Mouse (Mus musculus) spleen, adult 10 weeks (tissue): ENCODE measurements around the gene Bud23. TPM values are rescaled to one million over a fixed set of nuclear protein-coding genes. Genes with fewer than 3 reads are reported as not detected.

Experiments
- polyA plus RNA-seq: library from polyadenylated mRNA; stranded (reverse); fragments of 350-450 nt; fragmentation: Illumina TruSeq; extraction: RNeasy Lipid Tissue Mini Kit (QIAGEN cat#74804); gene quantifications from one replicate; pipeline ENCODE4 v1.2.3, GENCODE M21; 2015; ENCODE audit warnings: low replicate concordance; ENCODE audit not compliant: insufficient read depth

Gene Bud23
- polyA plus RNA-seq = 30.9 TPM

DNA sequence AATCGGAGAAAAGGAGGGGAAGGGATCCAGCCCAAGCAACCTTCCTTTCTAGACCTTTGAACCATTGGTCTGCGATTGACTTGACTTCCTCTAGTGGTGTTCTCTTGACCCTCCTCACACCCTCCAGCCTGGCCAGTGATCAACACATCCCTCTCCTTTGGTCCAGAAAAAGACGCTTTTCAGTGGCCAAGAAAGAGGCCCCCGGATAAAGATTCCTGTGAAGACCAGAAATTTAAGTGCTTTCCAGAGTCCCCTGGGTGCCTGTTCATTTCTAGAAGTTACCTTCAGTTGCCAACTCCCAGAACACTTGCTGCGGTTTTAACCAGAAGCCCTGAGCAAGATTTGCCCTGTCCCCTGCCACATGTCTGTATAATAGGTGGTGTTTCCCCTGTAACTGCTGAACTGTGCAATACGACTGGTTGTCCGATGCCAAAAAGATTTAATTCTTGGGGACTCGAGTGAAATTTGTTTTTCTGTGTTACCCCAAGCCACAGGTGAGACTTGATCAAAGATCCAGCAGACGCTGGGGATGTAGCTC lies at the start of gene Bud23:
Gene Bud23 (minus strand): TSS at position 51 of the 538 bp plus-strand sequence.

DNA sequence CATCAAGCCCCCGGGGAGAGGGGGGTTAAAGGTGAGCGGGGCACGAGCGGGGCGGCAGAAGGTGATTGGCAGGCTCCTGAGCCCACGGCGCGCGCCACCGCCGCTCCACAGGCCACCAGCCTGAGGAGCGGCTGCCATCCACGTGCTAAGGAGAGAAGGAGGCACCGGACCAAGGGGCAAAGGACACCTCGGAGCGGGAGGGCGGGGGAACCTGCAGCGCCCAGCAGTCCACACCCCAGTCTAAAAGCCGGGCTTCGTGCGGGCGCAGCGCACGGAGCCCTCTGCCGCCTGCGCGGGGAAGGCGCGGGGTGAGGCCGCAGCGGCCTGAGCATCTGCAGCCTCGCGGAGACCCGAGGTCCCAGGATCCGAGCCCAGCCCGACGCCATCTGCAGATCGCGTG lies 24.9 kb upstream of the Bud23 start, which contains the start of gene Mlxipl:
Gene Mlxipl (plus strand): TSS at position 238 of the 400 bp plus-strand sequence.

DNA sequence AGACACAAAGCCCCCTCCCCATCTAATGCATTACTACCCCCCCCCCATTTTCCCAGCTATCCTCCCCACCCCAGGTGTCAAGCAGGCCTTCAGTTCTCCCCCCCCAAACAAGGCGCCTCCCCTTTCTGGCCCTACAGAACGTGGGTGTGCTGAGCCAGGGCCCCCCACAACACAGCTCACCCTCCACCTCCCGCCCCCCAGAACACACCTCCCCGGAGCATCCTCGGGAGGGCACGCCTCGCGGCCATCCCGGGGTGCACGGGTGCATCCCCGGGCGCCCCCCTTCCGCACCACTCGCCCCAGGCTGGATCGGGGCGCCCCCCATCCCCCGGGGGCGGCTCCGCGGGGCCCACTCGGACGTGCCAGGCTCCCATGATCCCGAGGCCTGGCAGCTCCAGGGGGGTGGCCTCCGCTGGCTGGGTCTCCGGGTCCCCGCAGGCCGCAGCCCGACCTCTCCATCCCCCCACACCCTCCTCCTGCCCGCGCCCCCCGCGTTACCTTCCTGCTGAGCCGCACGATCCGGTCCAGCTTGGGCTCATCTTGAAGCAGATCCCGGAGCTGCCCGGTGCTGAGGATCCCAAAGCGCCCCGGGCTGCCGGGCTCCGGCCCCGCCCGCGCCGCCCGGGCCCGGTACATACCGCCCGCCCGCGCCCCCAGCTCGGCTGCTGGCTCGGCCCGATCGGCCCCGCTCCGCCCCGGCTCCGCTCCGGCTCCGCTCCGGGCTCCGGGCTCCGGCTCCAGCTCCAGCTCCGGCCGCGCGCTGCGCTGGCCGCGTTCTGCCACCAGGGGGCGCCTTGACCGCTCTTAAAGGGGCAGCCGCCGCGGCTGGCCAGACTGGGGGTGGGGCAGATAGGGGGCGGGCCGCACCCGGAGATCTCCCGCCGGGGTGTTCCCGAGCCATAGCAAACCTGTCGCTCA lies 13.1 kb upstream of the Bud23 start, which contains the start of gene Vps37d:
Gene Vps37d (minus strand): TSS at position 703 of the 918 bp plus-strand sequence.

DNA sequence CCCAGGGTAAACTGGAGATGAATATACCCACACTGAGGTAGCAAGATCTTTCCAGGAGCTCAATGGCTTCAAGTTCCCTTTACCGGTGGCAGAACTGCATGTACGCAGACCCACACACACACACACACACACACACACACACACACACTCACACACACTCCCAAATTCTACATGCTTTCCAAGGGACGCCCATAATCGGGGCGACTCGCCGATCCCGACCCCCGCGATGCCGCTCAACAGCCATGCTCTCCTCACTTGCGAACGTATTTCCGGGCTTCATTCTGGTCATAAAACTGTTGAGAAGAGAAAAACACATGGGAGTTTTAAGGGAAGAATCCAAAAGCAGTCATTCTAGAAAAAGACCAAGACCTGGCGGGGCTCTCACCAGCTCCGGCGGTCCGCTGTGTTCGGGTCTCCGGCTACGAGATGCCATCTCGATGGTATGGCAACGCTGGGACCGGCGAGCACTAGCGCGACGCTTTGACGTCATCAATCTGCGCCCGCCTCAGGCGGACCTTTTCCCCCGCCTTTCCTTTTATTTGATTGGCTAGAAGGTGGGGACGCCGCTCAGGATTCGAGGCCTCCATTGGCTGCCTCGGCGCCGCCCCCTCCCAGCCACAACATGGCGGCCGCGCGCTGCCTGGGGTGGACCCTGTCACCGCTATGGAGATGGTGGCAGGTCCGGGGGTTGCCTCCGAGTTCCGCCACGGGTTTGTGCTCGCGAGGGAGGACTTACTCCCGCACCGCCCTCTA lies 954 bp downstream of the Bud23 start, which contains the start of gene Dnajc30:
Gene Dnajc30 (plus strand): TSS at position 574 of the 753 bp plus-strand sequence.

DNA sequence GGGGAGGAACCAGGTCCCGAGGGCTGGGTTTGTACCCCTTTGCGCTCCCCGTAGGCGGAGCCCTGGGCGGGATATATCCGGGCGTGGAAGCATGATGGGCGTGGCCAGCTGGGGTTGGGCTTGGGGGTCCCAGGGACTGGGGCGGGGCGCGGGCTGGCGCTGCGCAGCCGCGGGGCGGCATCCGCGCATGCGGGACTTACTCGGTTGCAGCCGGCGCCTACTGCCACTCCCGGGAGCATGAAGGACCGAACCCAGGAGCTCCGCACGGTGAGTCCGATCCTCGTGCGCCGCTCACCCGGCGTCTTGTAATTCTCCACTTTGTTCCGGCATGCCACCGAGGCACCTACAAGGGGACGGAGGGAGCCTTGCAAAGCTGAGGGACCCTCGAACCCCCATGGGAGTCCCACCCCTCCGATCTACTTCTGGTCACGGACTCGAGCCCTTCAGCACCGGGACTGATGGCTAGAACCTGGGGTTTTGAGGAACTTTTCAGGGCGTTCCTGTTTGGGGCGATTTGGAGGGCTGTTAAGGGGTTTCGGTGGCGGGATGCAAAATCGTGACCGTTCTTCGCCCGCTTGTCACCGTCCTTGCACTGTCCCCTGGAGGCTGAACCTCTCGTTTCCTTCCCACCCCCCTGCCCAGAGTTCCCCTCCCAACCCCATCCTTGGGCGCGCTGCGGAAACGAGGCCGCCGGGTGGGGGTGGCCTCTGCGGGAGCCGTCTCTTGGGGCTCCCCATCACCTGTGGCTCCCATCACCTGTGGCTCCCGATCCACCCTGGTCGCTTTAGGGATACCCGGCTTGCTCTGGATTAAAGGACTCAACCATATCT lies 41.2 kb downstream of the Bud23 start, which contains the start of gene Stx1a:
Gene Stx1a (plus strand): TSS at position 139 of the 830 bp plus-strand sequence.

DNA sequence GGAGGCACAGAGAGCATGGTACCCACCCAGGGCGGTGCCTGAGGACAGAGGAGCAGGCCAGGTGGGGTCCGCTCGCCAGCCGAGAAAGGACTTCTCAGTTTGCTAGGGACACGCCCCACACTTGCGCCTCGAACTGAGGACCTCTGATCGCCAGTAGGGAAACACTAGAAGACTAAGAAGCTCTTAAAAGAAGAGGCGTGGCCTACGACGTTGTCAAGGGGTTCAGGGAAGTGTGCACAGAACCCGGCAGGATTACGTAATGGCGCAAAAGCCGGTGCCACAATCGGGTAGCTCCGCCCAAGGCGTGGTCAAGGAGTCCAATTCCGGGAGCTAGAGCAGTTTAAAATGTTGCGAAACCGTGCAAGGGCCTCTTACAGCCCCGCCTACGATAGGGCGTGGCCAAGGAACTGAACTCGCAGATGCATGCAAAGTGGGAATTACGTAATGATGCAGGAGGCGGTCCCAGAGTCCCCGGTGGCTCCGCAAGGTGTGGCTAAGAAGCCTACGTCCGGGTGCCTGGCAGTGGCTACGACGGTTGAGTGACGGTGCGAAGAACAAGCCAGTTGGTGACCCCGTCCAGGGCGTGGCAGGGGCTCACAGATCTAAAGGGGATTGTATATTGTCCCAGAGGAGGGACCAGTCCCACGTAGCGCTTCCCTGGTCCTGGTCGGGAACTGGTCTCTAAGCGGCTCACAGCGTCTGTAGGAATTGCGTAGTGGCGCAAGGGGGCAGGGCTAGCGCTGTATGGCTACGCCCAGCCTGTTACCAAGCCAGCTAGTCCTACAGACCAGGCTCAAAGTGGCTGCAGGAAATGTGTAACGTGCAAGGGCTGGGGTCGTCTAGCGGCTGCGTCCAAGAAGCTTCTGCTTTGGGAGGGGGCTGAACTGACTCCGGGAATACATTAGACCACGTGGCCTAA lies 55.8 kb downstream of the Bud23 start, which contains the start of gene Abhd11:
Gene Abhd11 (plus strand): TSS at position 482 of the 919 bp plus-strand sequence.

Other genes with a start within 250 kb of the Bud23 start
- not detected for gene Tmem270, start 158.2 kb downstream of the Bud23 start, polyA plus RNA-seq
- gene Cldn13, start 149.4 kb downstream of the Bud23 start, polyA plus RNA-seq = 18.6 TPM
- gene Mettl27, start 132.6 kb downstream of the Bud23 start, polyA plus RNA-seq = 8.3 TPM
- not detected for gene Cldn4, start 118.0 kb downstream of the Bud23 start, polyA plus RNA-seq
- not detected for gene Cldn3, start 78.7 kb downstream of the Bud23 start, polyA plus RNA-seq
- gene Abhd11, start 55.8 kb downstream of the Bud23 start, polyA plus RNA-seq = 24.8 TPM
- 1.6 TPM for gene Stx1a, start 41.5 kb downstream of the Bud23 start, polyA plus RNA-seq
- 12.8 TPM for gene Dnajc30, start 757 bp downstream of the Bud23 start, polyA plus RNA-seq
- gene Vps37d, start 13.3 kb upstream of the Bud23 start, polyA plus RNA-seq = not detected
- 0.12 TPM for gene Mlxipl, start 24.9 kb upstream of the Bud23 start, polyA plus RNA-seq
- 9.8 TPM for gene Tbl2, start 84.7 kb upstream of the Bud23 start, polyA plus RNA-seq
- 31.1 TPM for gene Bcl7b, start 103.3 kb upstream of the Bud23 start, polyA plus RNA-seq
- gene Baz1b, start 122.3 kb upstream of the Bud23 start, polyA plus RNA-seq = 102 TPM
- 0.10 TPM for gene Fzd9, start 186.3 kb upstream of the Bud23 start, polyA plus RNA-seq